Mouse (Mus musculus): ENCODE measurements around the gene Spg11. TPM values are rescaled to one million over a fixed set of nuclear protein-coding genes. Genes with fewer than 3 reads are reported as not detected.
"Not testable (repeated sequence)": the region's sequence is repeated elsewhere in the genome, so short reads cannot be mapped to it uniquely, and the experiment has no call there.

Spg11 gene
- total RNA-seq, 2 experiments from 2014 or later, result 23.3 to 23.7 TPM

GRCm38 (mm10) chr2:122069922-122070321 lies 48.3 kb downstream of the Spg11 start:
- intact Hi-C loops (cut with DNase I), result loop anchor here (5.0 kb wide), 1 partner anchor 92 kb away; the partner anchor contains the start of gene Trim69
- DNase-seq, result peak; percentile 43

- intact Hi-C loops (cut with DNase I), result no loop called here
- DNase-seq, result no peak
These were observed 48.9 kb downstream of the Spg11 start for GRCm38 (mm10) chr2:122069144-122069912.

- intact Hi-C loops (cut with DNase I), result no loop called here
- DNase-seq, result no peak
These were observed 51.9 kb downstream of the Spg11 start for GRCm38 (mm10) chr2:122066241-122066640.

GRCm38 (mm10) chr2:122065200-122065969 lies 52.8 kb downstream of the Spg11 start:
- peak; percentile 62 for DNase-seq

GRCm38 (mm10) chr2:122059365-122060115 lies 58.6 kb downstream of the Spg11 start:
- intact Hi-C loops (cut with DNase I), result no loop called here
- DNase-seq, result peak; percentile 19

More at GRCm38 (mm10) chr2:122065200-122065969, 52.8 kb downstream of the Spg11 start:
- intact Hi-C loops (cut with DNase I), result no loop called here

- no peak for DNase-seq
- intact Hi-C loops (cut with DNase I), result no loop called here
These were observed 74.3 kb downstream of the Spg11 start for GRCm38 (mm10) chr2:122043926-122044325.

- intact Hi-C loops (cut with DNase I), result no loop called here
- DNase-seq, result no peak
These were observed 82.1 kb downstream of the Spg11 start for GRCm38 (mm10) chr2:122036064-122036463.

- intact Hi-C loops (cut with DNase I), result no loop called here
- no peak for DNase-seq
These were observed 86.2 kb downstream of the Spg11 start for GRCm38 (mm10) chr2:122031970-122032369.

GRCm38 (mm10) chr2:122028756-122029700 lies 89.2 kb downstream of the Spg11 start:
- intact Hi-C loops (cut with DNase I), result no loop called here
- peak; percentile 29 for DNase-seq

GRCm38 (mm10) chr2:122027862-122028755 lies 90.1 kb downstream of the Spg11 start, which contains the start of gene Eif3j1:
Gene Eif3j1, plus strand, starts transcription at chr2:122028546.
- intact Hi-C loops (cut with DNase I), result no loop called here
- DNase-seq, result peak; percentile 92

GRCm38 (mm10) chr2:122027091-122027490 lies 91.1 kb downstream of the Spg11 start:
- intact Hi-C loops (cut with DNase I); DNase-seq: not testable (repeated sequence)

GRCm38 (mm10) chr2:122022284-122022683 lies 95.9 kb downstream of the Spg11 start:
- DNase-seq, result no peak
- intact Hi-C loops (cut with DNase I), result no loop called here

GRCm38 (mm10) chr2:122018705-122019104 lies 99.5 kb downstream of the Spg11 start:
- no peak for DNase-seq
- intact Hi-C loops (cut with DNase I), result no loop called here

- intact Hi-C loops (cut with DNase I), result no loop called here
- no peak for DNase-seq
These were observed 106.7 kb downstream of the Spg11 start for GRCm38 (mm10) chr2:122011441-122011840.

- intact Hi-C loops (cut with DNase I), result no loop called here
- DNase-seq, result no peak
These were observed 109.4 kb downstream of the Spg11 start for GRCm38 (mm10) chr2:122008832-122009231.

Measured in left cerebral cortex, postnatal 4 days (tissue).